Mouse (Mus musculus) brain, embryonic 14.5 days (tissue): Measurements from ENCODE around the gene Apob.

Source experiments
- CTCF ChIP-seq: fragments of 200-500 bp; IDR thresholded peaks from 2 replicates; pipeline ENCODE4 v1.5.1; 2012; ENCODE audit warnings: inconsistent platforms, mild to moderate bottlenecking, moderate library complexity, borderline replicate concordance; ENCODE audit not compliant: insufficient read depth, insufficient read length; ENCODE audit errors: extremely low read depth
- POLR2A ChIP-seq: fragments of 200-500 bp; IDR thresholded peaks from 2 replicates; pipeline ENCODE4 v1.6.1; 2012; ENCODE audit warnings: mild to moderate bottlenecking, inconsistent platforms, borderline replicate concordance; ENCODE audit not compliant: poor library complexity, insufficient read depth, insufficient read length, severe bottlenecking; ENCODE audit errors: extremely low read depth

GRCm38 (mm10) chr12:7984411-7984810 lies 7.0 kb downstream of the Apob start:
- no peak for TF ChIP-seq CTCF
- TF ChIP-seq POLR2A: no peak
